Mouse (Mus musculus) forebrain, embryonic 16.5 days (tissue): ENCODE data around the gene Upk3a. TPM values are rescaled to one million over a fixed set of nuclear protein-coding genes. Genes with fewer than 3 reads are reported as not detected.

Experiments
- polyA plus RNA-seq: library from polyadenylated mRNA; unstranded; fragments of >200 nt; fragmentation: Nextera tagmentation; extraction: Ambion mirVana; gene quantifications from 2 replicates; pipeline ENCODE4 v1.2.1, GENCODE M21; 2015

Upk3a gene
- polyA plus RNA-seq, 1 experiment from 2014 or later: 1.1 TPM

Other genes starting within 250 kb of the Upk3a start
- gene Phf21b, start 161.1 kb upstream of the Upk3a start, polyA plus RNA-seq: 9.7 and 10.2 TPM in 2 replicates
- 0.48 and 1.1 TPM in 2 replicates for gene Gm29666, start 97.1 kb upstream of the Upk3a start, polyA plus RNA-seq
- 30.1 and 34.3 TPM in 2 replicates for gene Nup50, start 93.7 kb upstream of the Upk3a start, polyA plus RNA-seq
- 24.2 and 24.8 TPM in 2 replicates for gene 5031439G07Rik, start 28.6 kb upstream of the Upk3a start, polyA plus RNA-seq
- 35.3 and 38.9 TPM in 2 replicates for gene Fam118a, start 11.8 kb downstream of the Upk3a start, polyA plus RNA-seq
- 0.32 and 0.54 TPM in 2 replicates for gene Smc1b, start 114.8 kb downstream of the Upk3a start, polyA plus RNA-seq
- 0.29 TPM in 1 of 2 replicates, not detected in the other for gene Ribc2, start 114.9 kb downstream of the Upk3a start, polyA plus RNA-seq
- gene Fbln1, start 188.8 kb downstream of the Upk3a start, polyA plus RNA-seq: 50.9 and 55.5 TPM in 2 replicates